Mouse (Mus musculus) layer of hippocampus, adult 18-20 months (tissue): ENCODE data around the gene Asic3. TPM values are rescaled to one million over a fixed set of nuclear protein-coding genes. Genes with fewer than 3 reads are reported as not detected.
"Not testable (repeated sequence)": the region's sequence is repeated elsewhere in the genome, so short reads cannot be mapped to it uniquely, and the experiment has no call there.

Experiments used
- DNase-seq, 2 experiments: peaks; one replicate each; pipeline ENCODE4 v3.0.0; 2022; ENCODE audit warnings: low spot score in 2 of 2
- total RNA-seq, 2 experiments: library from RNA; stranded (reverse); gene quantifications; 2 replicates each; pipeline ENCODE4 v1.2.3; 2021

The Asic3 gene
- total RNA-seq, 2 experiments from 2014 or later: 0.27 to 0.53 TPM

DNA sequence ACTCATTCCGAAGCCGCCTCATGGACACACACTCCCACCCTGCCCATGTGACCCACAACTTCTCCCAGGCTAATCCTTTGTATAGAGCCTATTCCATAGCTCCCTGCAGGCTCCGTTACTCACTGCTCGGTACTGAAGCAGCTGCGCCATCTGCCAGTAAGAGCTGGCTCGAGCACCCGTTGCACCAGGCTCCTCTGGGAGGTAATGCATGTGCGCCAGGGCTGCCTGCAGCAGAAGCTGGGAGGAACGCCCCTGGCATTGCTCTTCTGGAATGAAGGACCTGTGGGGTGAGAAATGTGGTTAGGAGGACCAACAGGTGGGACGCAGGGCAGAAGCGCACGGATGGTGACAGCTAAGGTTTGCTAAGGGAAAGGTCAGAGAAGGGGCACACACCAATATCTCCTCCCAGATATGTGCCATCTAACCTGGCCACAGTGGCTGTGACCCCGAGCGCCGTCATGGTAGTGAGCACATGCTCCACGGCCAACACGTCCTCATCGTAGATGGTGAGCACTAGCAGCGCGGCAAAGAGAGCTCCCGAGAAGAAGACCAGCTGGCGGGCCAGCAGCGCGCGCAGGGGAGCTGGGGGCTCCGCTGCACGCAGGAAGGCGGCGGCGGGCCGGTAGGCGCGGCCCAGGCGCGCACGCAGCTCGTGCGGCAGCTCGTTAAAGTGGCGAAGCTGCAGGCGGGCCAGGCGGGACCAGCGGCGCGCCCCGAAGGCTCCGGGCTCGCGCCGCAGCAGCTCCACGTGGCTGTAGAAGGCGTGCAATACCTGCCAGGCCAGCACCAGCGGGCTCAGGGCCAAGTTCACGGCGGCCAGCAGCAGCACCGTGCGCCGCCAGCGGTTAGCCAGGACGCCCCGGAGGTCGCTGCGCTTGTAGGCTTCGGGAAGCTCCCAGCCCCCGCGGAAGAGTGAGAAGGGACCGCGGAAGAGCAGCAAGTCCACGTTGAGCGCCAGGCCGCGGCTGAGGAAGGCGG lies 25.6 kb upstream of the Asic3 start:
- peak; percentile 57 to 71 for DNase-seq

DNA sequence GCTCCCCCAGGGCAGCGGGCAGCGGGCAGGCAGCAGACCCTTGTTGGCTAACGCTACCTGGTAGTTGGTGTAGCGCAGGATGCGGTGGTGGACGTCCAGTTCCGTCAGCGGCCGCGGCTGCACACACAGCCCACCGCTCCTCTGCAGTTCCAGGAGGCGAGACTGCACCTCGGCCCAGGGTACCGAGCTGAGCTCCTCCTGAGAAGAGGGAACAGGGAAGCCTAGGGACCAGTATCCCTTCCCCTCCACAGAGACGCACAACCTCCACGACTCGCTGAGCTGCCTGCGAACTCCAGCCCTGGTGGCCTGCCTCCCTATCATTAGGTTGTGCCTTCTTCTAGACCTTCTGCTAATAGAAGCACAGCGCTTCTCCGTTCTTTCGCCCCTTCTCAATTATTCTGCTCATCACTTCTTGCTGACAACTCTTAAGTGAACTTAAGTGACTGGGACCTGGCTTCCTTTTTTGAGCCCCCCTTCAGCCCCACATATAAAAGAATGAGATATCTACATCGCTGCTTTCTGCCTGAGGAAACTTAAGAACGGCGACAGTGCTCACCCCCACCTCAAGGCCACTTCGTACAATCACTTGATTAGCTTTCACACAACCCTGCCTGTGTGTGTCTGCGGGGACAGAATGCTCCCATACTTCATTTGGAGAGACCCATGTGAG lies 24.8 kb upstream of the Asic3 start:
- DNase-seq: no peak

- DNase-seq: no peak
These were observed 24.1 kb upstream of the Asic3 start for GRCm38 (mm10) chr5:24389011-24389657.

DNA sequence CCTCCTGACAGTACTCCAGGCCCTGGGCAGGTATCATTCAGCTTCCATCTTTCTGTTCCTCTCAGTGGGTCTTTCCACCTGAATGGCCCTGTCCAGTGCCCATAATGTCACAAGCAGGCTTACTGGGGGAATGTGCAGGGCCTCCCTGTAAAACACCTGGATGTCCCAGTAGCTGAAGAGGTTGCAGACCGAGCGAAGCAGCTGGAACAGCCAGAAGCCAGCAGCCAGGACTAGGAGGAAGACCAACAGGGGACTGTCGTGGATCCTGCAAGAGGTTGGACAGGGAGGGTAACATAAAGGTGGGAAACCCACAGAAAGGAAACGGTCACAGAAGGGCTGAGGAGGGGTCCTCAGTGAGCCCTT lies 23.6 kb upstream of the Asic3 start:
- no peak for DNase-seq

DNA sequence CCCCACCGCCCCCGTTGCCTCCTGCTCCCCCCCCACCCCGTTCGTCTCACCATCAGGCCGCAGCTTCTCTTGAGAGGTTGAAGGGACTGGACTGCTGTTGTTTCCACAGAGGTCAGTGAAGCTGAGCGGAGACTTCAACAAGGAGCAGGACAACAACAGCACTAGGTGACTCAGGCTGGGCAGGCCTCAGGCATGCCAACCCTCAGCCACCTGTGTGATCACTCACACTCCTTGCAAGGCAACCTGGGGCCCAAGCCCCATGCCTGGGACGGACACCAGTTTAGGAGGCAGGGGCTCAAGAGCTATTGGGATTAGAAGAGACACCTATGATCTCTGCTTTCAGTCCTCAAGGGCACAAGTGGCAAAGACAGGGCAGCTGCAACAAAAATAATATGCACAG lies 21.3 kb upstream of the Asic3 start, which contains the start of gene Atg9b:
Gene Atg9b, minus strand, starts transcription at position 280 of the 400 bp plus-strand sequence.
- no peak for DNase-seq

- no peak for DNase-seq
These were observed 20.5 kb upstream of the Asic3 start for GRCm38 (mm10) chr5:24392724-24393123.

DNA sequence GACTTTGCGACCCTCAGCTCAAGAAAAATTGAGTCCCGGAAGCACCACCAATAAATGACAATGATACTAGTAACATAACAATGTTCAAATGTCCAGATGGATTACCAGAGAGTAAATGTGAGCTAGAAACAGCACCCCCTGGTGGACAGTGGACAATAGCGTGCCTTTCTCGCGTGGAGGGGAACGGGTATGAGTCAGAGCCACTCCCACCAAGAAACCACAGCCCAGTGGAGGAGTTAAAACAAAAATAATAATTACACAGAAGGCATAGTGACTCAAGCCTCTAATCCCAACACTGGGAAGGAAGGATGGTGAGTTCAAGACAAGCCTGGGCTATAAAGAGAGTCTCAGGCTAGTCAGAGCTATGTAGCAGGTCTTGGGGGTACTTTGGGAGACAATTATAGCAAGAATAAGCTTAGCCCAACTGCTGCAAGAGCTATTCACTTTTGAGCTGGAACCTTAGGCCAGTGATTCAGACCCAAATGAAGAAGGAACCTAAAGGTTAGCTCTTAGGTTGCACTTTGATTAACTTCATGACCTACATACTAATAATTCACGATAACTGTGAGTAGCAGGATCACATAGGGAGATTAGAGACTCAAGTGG lies 19.7 kb upstream of the Asic3 start, which contains the start of gene Abcb8:
Gene Abcb8, plus strand, starts transcription at position 272 of the 606 bp plus-strand sequence.
- DNase-seq: peak; percentile 81 to 93

- peak; percentile 95 to 99 for DNase-seq
These were observed 18.9 kb upstream of the Asic3 start for GRCm38 (mm10) chr5:24394165-24394894.

- not testable (repeated sequence) for DNase-seq
These were observed 16.9 kb upstream of the Asic3 start for GRCm38 (mm10) chr5:24396254-24396653.

DNA sequence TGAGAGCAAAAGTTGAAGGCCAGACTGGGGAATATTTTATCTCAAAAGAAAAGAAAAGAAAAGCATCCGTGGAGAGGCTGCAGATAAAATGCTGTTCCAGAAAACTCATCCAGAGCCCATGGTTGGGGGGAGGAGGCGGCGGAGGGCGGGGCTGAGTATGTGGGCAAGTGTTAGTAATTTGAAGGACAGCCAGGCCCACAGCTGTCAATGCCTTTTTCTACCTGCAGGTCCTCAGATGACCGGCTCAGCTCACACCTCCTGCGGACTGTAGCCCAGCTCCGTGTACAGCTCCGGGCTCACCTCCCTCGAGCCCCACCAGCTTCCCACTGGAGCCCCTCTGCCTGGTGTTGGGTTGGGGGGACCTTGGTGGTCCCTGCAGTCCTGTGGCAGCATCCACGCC lies 13.5 kb upstream of the Asic3 start:
- DNase-seq: no peak

- DNase-seq: no peak
These were observed 12.8 kb upstream of the Asic3 start for GRCm38 (mm10) chr5:24400362-24400761.

- no peak for DNase-seq
These were observed 12.1 kb upstream of the Asic3 start for GRCm38 (mm10) chr5:24400911-24401605.

- DNase-seq: no peak
These were observed 11.2 kb upstream of the Asic3 start for GRCm38 (mm10) chr5:24401969-24402368.

GRCm38 (mm10) chr5:24404594-24405360 lies 8.4 kb upstream of the Asic3 start:
- DNase-seq: no peak

DNA sequence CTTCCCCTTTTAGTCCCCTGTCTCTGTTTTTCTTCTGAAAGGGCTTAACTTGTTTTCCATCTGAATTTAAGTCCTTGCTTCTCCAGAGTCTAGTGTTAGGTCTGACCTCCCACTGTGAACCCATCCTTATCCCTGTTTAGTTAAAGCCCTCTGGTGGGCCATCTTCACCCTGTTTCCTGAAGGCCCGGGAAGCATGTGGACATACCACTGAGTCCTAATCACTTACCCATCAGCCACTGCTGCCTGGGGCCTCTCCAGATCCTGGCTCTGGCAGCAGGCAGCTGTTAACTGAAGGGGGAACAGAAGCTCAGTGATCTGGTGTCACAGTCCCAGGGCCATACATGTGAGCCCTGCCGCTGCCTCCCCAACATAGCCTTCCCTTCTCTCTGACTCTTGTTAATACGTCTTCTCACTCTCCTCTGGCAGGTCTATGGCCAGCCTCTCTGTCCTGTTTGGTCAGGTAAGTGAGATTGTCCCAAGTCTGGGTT lies 7.8 kb upstream of the Asic3 start:
- no peak for DNase-seq

GRCm38 (mm10) chr5:24408651-24409050 lies 4.5 kb upstream of the Asic3 start:
- DNase-seq: no peak

DNA sequence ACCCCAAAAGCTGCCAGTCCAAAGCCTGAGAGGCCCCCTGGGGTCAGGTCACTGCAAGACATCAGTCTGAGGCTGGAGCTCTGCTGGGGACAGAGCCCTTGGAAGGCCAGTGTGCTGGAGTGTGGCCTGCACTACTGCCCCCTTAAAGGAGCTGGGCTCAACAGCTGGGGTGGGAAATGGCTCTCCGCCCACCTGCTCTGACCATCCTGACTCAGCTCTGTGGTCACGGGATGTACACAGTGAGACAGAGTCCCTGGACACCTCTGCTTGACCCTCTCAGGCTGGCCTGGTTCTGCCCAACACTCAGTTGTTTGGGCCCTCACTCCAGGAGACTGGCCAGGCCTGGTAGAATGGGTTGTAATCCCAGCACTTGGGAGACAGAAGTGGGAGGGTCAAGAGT lies 3.7 kb upstream of the Asic3 start:
- no peak for DNase-seq

DNA sequence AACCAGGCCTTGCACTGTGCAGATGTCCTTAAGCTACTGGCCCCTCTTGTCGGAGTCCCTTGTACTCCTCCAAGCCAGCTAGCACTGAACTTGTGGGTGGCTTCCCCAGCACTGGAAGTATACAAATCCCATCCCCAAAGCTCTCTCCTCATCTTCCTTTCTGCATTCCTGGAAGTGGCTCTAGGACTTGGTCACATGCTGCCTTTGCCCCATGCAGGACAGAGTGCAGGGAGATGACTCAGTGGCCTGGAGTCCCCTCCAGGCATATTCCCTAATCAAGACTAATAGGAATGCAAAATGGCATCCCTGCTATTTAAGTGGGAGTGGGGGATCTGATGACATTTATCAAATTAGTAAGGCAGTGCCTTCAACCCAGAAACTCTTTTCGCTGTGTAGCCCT lies 1.1 kb upstream of the Asic3 start:
- no peak for DNase-seq

DNA sequence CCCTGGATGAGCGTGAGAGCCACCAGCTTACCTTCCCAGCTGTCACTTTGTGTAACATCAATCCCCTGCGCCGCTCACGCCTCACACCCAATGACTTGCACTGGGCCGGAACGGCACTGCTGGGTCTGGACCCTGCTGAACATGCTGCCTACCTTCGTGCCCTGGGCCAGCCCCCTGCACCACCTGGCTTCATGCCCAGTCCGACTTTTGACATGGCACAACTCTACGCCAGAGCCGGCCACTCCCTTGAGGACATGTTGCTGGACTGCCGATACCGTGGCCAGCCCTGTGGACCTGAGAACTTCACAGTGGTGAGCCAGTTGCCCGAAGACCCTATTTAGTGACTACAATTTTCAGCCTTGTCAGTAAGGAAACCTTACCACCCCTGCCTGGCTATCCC lies 746 bp downstream of the Asic3 start:
- DNase-seq: no peak
